Mouse (Mus musculus): ENCODE measurements around the gene Ccdc134. TPM values are rescaled to one million over a fixed set of nuclear protein-coding genes. Genes with fewer than 3 reads are reported as not detected.

Ccdc134 gene
- polyA plus RNA-seq, 1 experiment from 2014 or later: 15.3 TPM

DNA sequence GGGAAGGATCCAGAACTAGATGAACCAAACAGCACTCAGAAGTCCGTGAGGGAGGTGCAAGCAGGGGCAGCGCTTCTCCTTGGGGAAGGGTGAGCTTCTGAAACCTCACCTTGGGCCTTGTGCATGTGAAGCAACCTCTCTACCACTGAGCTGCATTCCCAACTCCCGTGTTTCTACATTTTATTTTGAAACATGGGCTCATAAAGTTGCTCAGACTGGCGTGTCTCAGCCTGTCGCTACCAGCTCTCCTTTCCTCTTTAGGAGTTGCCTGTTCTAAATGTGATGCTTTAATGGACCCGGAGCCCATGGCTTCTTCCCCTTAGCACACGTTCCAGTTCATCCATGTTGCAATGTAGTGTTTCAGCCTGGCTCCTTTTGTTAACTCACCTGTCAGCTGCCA, 24.7 kb downstream of the Ccdc134 start:
- 85% methylated on average over 7 of the region's 7 CpGs for WGBS
- ATAC-seq (replicated peaks; ENCODE audit: low FRiP score, low TSS enrichment, low read depth) (no peak), DNase-seq (ENCODE audit: low spot score) (no peak)
- no peaks in the 10 kb centered on the region for H3K27me3 ChIP-seq (replicated peaks; ENCODE audit: control insufficient read depth, insufficient read depth, low read length)
- no peak overlapping the region for H3K4me3 ChIP-seq (ENCODE audit: low read depth, low read length)
- no peaks in the 10 kb centered on the region for H3K9me3 ChIP-seq (ENCODE audit: control insufficient read depth, low read length)
- no peak overlapping the region for H3K4me2 ChIP-seq (ENCODE audit: low read length)
- peaks cover 25% of the 10 kb centered on the region for H3K4me1 ChIP-seq (replicated peaks; ENCODE audit: control insufficient read depth, insufficient read depth, low read length)
- H3K9ac ChIP-seq (ENCODE audit: low read length): no peak overlapping the region
- H3K27ac ChIP-seq (ENCODE audit: low read depth): no peak overlapping the region
- H3K36me3 ChIP-seq (ENCODE audit: control insufficient read depth, insufficient read depth, low read length): 0 out of 2 replicates have a peak, but pooled peaks cover 4% of the 10 kb centered on the region

DNA sequence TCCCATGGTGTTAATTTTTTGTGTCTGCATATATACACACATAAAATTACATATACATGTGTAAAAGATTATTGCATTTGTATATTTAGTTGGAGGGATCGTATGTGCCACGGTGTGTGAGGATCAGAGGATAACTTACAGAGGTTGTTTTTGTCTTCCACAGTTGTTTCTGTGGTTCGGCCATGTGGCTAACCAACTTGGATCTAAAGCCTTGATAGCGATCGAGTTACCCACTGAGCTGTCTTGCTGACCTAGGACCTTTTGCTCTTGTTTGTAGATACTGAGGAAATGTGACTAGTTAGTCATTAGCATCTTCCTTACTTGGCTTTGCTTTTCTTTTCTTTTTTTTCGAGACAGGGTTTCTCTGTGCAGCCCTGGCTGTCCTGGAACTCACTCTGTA, 28.6 kb downstream of the Ccdc134 start:
- no peaks in the 10 kb centered on the region for H3K9me3 ChIP-seq (ENCODE audit: control insufficient read depth, low read length)
- no peaks in the 10 kb centered on the region for H3K27me3 ChIP-seq (replicated peaks; ENCODE audit: control insufficient read depth, insufficient read depth, low read length)
- 0 out of 2 replicates have a peak, but pooled peaks cover 3% of the 10 kb centered on the region for H3K36me3 ChIP-seq (ENCODE audit: control insufficient read depth, insufficient read depth, low read length)
- no peak overlapping the region for H3K27ac ChIP-seq (ENCODE audit: low read depth)
- DNase-seq (ENCODE audit: low spot score) (no peak), ATAC-seq (replicated peaks; ENCODE audit: low FRiP score, low TSS enrichment, low read depth) (no peak)
- 93% methylated on average over 6 of the region's 6 CpGs for WGBS
- peaks cover 48% of the 10 kb centered on the region for H3K4me1 ChIP-seq (replicated peaks; ENCODE audit: control insufficient read depth, insufficient read depth, low read length)
- H3K4me3 ChIP-seq (ENCODE audit: low read depth, low read length): no peak overlapping the region
- no peak overlapping the region for H3K4me2 ChIP-seq (ENCODE audit: low read length)
- no peak overlapping the region for H3K9ac ChIP-seq (ENCODE audit: low read length)

DNA sequence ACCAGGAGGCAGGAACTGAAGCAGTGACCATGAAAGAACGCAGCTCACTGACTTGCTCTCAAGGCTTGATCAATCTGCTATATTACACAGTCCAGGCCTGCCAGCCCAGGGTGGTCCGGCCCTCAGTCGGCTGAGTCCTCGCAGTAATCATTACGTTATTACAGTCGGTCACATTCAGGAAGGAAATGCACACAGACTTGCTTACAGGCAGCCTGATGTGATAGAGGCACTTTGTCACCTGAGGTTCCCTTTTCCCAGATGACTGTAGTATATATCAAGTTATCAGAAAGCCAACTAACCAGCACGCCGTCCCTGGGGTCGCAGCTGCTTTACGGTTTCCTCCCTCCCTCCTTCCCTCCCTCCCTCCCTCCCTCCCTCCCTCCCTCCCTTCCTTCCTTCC, 29.2 kb downstream of the Ccdc134 start:
- Histone ChIP-seq H3K27ac (ENCODE audit: low read depth) (no peak overlapping the region), H3K4me1 (replicated peaks; ENCODE audit: control insufficient read depth, insufficient read depth, low read length) (peaks cover 50% of the 10 kb centered on the region), H3K9me3 (ENCODE audit: control insufficient read depth, low read length) (no peaks in the 10 kb centered on the region), H3K4me3 (ENCODE audit: low read depth, low read length) (no peak overlapping the region), H3K36me3 (ENCODE audit: control insufficient read depth, insufficient read depth, low read length) (no peaks in the 10 kb centered on the region), H3K4me2 (ENCODE audit: low read length) (no peak overlapping the region), H3K9ac (ENCODE audit: low read length) (no peak overlapping the region), H3K27me3 (replicated peaks; ENCODE audit: control insufficient read depth, insufficient read depth, low read length) (no peaks in the 10 kb centered on the region)
- WGBS: 67% methylated on average over 10 of the region's 10 CpGs
- ATAC-seq (replicated peaks; ENCODE audit: low FRiP score, low TSS enrichment, low read depth): no peak
- DNase-seq (ENCODE audit: low spot score): no peak

DNA sequence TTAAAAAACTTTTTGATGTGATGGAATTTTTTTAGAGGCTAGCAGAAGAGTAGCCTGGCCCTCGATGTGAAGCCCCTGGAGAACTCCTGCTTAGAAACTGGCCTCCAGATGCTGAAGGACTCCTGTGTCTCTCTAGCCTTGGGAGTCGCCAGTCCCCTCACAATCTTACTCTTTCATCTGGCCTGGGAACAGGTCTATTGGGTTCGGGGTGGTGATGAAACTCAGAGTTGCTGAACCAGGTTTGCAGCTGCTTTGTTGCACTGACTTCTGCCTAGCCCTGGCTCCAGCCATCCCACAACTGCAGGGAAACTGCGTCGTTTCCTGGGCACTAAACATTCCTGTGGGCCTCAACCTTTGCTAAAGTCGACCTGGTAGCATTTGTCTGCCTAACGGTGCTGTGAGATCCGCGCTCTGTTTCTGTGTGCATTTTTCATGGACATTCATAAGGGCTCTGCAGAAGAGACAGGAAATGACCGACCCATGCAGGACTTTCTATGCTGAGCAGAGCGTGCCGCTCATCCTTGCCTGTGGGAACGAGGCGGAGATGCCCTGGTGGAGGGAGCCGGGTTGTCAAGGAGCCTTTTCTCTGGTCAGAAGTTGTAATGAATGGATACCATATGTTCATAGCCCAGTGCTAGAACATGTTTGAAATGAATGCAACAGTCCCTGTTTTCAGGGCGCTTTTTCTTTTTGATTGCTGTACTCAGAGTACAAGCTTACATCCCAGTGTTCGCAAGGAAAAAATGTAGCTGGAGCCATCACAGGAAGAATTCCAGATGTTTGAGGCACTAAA, 30.7 kb downstream of the Ccdc134 start:
- H3K27me3 ChIP-seq (replicated peaks; ENCODE audit: control insufficient read depth, insufficient read depth, low read length): no peaks in the 10 kb centered on the region
- no peaks in the 10 kb centered on the region for H3K36me3 ChIP-seq (ENCODE audit: control insufficient read depth, insufficient read depth, low read length)
- no peak overlapping the region for H3K9ac ChIP-seq (ENCODE audit: low read length)
- ATAC-seq (replicated peaks; ENCODE audit: low FRiP score, low TSS enrichment, low read depth) (no peak), DNase-seq (ENCODE audit: low spot score) (no peak)
- peak overlapping the region; percentile 24 for H3K4me2 ChIP-seq (ENCODE audit: low read length)
- H3K27ac ChIP-seq (ENCODE audit: low read depth): peak overlapping the region; percentile 79
- no peaks in the 10 kb centered on the region for H3K9me3 ChIP-seq (ENCODE audit: control insufficient read depth, low read length)
- no peak overlapping the region for H3K4me3 ChIP-seq (ENCODE audit: low read depth, low read length)
- 25% methylated on average over 17 of the region's 17 CpGs for WGBS
- H3K4me1 ChIP-seq (replicated peaks; ENCODE audit: control insufficient read depth, insufficient read depth, low read length): peaks cover 44% of the 10 kb centered on the region

DNA sequence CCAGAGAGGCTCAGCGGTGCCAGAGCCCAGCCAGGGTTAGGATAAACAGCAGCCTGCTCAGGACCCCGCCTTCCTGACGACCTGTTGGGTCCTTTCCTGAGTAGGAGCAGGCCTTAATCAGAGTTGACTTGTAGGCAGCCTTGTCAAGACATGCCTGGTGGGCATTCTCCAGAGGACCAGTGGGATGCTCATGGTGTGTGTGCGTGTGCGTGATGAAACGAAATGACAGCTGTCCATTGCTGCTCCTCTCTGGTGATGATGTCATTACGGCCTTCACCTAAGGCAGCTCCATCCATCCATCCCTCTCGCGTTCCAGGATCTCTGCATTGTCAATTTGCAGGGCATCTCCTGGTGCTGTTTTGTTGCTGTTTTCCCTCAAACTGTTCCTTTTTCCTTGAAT, 31.7 kb downstream of the Ccdc134 start:
- Histone ChIP-seq H3K27me3 (replicated peaks; ENCODE audit: control insufficient read depth, insufficient read depth, low read length) (no peaks in the 10 kb centered on the region), H3K9ac (ENCODE audit: low read length) (no peak overlapping the region), H3K27ac (ENCODE audit: low read depth) (no peak overlapping the region), H3K4me3 (ENCODE audit: low read depth, low read length) (no peak overlapping the region), H3K9me3 (ENCODE audit: control insufficient read depth, low read length) (no peaks in the 10 kb centered on the region), H3K36me3 (ENCODE audit: control insufficient read depth, insufficient read depth, low read length) (no peaks in the 10 kb centered on the region), H3K4me2 (ENCODE audit: low read length) (no peak overlapping the region), H3K4me1 (replicated peaks; ENCODE audit: control insufficient read depth, insufficient read depth, low read length) (peaks cover 51% of the 10 kb centered on the region)
- 76% methylated on average over 9 of the region's 9 CpGs for WGBS
- ATAC-seq (replicated peaks; ENCODE audit: low FRiP score, low TSS enrichment, low read depth) (no peak), DNase-seq (ENCODE audit: low spot score) (no peak)

DNA sequence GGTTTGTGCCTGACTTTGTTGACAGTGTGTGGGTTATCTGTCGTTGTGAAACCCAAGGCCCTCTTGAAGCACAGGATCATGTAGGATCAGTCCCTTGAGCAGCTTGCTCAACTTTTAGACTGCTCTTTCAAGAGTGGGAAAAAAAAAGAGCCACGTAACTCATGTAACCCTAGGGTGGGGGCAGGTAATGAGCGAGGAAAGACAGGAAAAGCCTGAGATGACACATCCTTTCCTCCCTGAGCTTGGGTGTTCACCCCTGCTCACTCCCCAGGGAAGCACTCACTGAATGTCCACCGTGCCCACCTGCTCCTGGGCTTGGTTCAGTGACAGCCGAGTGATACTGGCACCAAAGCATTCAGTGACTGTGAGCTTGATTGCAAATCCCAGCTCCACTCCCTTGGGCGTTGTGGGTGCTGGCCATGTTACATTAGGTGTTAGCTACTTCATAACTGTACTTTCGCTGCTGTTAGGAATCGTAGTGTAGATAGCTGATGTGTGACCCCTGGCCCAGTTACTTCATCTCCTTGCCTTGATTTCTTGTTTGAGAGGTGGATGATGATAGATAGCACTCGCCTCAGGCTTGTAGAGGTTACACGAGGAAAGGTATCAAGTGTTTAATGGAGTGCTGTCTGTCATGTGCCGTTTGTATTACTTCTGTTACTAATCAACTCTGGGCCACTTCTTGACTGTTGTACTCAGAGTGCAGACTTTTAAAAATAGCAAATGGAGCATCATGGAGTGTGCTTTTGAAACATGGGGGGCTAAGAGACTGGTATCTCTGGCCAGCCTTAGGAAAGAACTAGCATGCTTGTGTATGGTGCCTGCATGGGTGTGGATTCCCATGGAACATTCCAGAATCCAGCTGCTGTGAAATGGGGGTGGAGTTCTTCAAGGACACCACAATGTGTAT, 33.3 kb downstream of the Ccdc134 start:
- Histone ChIP-seq H3K4me3 (ENCODE audit: low read depth, low read length) (no peak overlapping the region), H3K4me1 (replicated peaks; ENCODE audit: control insufficient read depth, insufficient read depth, low read length) (peaks cover 59% of the 10 kb centered on the region), H3K27me3 (replicated peaks; ENCODE audit: control insufficient read depth, insufficient read depth, low read length) (no peaks in the 10 kb centered on the region), H3K4me2 (ENCODE audit: low read length) (no peak overlapping the region), H3K27ac (ENCODE audit: low read depth) (no peak overlapping the region), H3K36me3 (ENCODE audit: control insufficient read depth, insufficient read depth, low read length) (no peaks in the 10 kb centered on the region), H3K9me3 (ENCODE audit: control insufficient read depth, low read length) (no peaks in the 10 kb centered on the region), H3K9ac (ENCODE audit: low read length) (no peak overlapping the region)
- DNase-seq (ENCODE audit: low spot score): no peak
- ATAC-seq (replicated peaks; ENCODE audit: low FRiP score, low TSS enrichment, low read depth): no peak
- WGBS: 68% methylated on average over 11 of the region's 11 CpGs

DNA sequence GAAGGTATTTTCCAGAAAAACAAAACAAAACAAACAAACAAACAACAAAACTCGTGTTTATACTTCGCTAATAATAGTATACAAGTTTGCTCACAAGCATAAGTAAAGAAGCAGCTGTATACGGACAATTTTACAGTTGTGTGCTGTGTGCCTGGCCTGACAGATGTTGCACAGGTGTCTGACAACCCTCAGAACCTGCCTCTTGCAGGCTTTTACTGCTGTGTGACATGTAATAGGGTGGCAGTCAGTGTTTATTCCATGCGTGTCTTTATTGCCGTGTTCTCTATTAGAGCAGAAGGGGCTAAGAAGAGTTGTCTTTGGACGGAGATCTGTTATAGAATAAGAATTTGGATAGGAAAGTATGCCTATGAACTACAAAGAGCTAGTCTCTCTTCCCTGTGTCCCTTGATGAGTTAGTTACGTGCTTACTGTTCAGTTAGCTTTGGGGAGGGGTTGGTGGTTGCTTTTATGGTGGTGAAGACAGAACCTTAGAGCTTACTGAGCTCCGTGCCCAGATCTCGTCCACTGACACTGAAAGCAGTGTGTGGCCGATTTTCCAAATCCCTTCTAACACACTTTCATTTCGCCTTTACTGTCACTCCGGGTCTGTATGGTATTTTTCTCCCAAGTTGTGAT, 34.4 kb downstream of the Ccdc134 start:
- no peak overlapping the region for H3K27ac ChIP-seq (ENCODE audit: low read depth)
- no peaks in the 10 kb centered on the region for H3K9me3 ChIP-seq (ENCODE audit: control insufficient read depth, low read length)
- H3K9ac ChIP-seq (ENCODE audit: low read length): no peak overlapping the region
- no peaks in the 10 kb centered on the region for H3K36me3 ChIP-seq (ENCODE audit: control insufficient read depth, insufficient read depth, low read length)
- no peak overlapping the region for H3K4me2 ChIP-seq (ENCODE audit: low read length)
- H3K4me3 ChIP-seq (ENCODE audit: low read depth, low read length): no peak overlapping the region
- DNase-seq (ENCODE audit: low spot score) (no peak), ATAC-seq (replicated peaks; ENCODE audit: low FRiP score, low TSS enrichment, low read depth) (no peak)
- no peaks in the 10 kb centered on the region for H3K27me3 ChIP-seq (replicated peaks; ENCODE audit: control insufficient read depth, insufficient read depth, low read length)
- H3K4me1 ChIP-seq (replicated peaks; ENCODE audit: control insufficient read depth, insufficient read depth, low read length): peaks cover 65% of the 10 kb centered on the region
- 85% methylated on average over 12 of the region's 12 CpGs for WGBS

DNA sequence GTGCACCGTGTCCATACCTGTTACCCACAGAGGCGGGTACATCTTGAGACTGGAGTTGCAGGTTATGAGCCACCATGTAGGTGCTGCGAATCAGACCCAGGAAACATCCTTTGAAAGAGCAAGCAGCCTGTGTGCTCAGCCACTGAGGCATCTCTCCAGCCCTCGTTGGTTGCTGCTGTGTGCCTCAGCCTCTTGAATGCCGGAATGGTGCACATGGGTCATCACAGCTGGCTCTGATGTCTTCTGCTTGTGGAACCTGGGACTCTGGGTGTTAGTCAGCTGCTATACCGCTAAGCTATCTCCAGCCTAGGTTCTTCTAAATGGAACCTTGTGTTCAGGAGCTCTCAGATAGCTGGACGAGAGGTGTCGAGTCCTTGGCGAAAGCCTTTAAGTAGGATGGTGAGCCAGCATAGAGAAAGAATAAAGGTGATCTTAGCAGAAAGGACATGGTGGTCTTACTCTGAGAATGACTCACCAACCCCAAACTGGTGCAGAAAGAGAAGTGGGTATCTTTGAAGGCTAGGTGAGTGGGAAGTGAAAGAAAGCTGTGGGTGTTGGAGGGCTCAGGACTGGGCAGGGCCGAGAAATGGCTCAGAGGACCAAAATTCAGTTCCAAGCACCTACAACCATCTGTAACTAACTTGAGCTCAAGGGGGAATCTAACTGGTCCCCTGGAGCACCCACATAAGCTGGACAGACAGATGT, 35.8 kb downstream of the Ccdc134 start:
- no peak overlapping the region for H3K9ac ChIP-seq (ENCODE audit: low read length)
- 85% methylated on average over 10 of the region's 10 CpGs for WGBS
- H3K4me2 ChIP-seq (ENCODE audit: low read length): no peak overlapping the region

More for the DNA sequence above, 35.8 kb downstream of the Ccdc134 start:
- ATAC-seq (replicated peaks; ENCODE audit: low FRiP score, low TSS enrichment, low read depth): no peak
- Histone ChIP-seq H3K9me3 (ENCODE audit: control insufficient read depth, low read length) (no peaks in the 10 kb centered on the region), H3K27me3 (replicated peaks; ENCODE audit: control insufficient read depth, insufficient read depth, low read length) (no peaks in the 10 kb centered on the region), H3K4me1 (replicated peaks; ENCODE audit: control insufficient read depth, insufficient read depth, low read length) (peaks cover 61% of the 10 kb centered on the region), H3K27ac (ENCODE audit: low read depth) (peak overlapping the region; percentile 43), H3K4me3 (ENCODE audit: low read depth, low read length) (no peak overlapping the region), H3K36me3 (ENCODE audit: control insufficient read depth, insufficient read depth, low read length) (no peaks in the 10 kb centered on the region)
- DNase-seq (ENCODE audit: low spot score): no peak

All from intestine, embryonic 14.5 days (tissue).